Mouse (Mus musculus) bone marrow macrophage, adult 2 months (primary cell): ENCODE data around the gene Erg28.

Experiments
- CTCF ChIP-seq: IDR thresholded peaks from 2 replicates; pipeline ENCODE4 v1.5.1; 2012; ENCODE audit warnings: low read depth, mild to moderate bottlenecking, low read length, moderate library complexity
- POLR2A ChIP-seq: IDR thresholded peaks from 2 replicates; pipeline ENCODE4 v1.6.1; 2012; ENCODE audit warnings: mild to moderate bottlenecking, low read depth, low read length, borderline replicate concordance

DNA sequence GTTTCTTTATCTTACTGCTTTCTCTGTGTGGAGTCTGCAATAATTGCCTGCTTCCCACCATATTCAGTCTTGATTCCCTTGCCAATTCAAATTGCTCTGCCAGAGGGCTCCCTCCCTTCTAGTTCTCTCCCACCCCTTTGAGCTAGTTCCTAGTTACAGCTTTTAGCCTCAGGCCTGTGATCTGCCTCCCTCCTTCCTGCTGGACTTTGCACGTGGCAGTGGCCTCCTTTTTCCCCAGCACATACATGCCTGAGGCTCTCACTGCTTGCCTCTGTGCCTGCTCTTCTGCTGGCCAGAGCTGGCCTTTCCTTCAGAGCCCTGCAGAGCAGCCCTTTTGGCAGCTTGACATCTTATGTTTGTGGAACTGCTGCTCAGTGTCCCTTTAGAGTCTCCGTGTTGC is 38.2 kb upstream of the Erg28 start:
- TF ChIP-seq POLR2A, result no peak
- no peak for TF ChIP-seq CTCF
